Mouse (Mus musculus): ENCODE results near the gene Pigk. TPM values are rescaled to one million over a fixed set of nuclear protein-coding genes. Genes with fewer than 3 reads are reported as not detected.

The Pigk gene
- 36.8 and 40.9 TPM in 2 replicates for polyA plus RNA-seq (2015; fragmentation: Nextera tagmentation; extraction: Ambion mirVana)

DNA sequence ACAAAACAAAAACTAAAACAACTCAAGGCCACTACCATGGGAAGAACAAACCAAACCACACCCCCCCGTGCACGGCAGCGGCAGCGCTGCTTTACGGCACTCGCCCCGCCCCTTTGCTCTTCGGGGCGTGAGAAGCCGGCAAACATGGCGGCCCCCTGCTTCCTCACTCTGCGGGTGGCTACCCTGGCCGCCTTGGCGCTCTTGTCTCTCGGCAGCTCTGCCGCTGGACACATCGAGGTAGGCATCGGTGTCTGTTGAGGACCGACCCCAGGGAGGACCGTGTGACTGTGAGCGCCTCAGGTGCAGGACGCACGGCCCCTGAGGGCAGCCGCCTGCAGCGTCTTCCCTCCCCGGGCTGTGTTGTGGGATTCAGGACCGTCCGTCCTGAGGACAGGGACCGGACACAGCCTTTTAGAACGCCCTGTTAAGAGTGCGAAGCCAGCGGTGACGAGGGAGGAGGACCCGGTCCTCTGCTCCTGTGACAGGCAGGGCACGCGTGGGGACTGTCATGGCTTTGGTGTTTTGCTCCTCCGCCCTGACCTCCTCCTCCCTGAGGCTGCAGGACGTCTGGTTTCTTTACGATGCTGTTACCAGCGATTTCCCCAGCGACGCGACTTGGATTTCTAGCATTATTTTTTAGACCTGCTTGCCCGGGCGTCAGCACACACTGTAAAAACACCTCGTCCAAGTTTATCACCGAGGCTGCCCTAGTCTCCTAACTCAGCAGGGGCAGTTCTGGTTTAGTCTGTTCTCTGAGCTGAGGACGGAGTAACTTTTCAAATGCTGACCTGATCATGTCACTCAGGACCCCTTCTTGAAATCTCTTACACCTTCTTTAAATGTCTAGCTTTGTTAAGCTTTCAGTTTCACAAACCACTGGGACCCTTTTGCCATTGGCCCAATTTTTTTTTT, at the start of gene Pigk:
Gene Pigk, plus strand, starts transcription at position 110 of the 912 bp plus-strand sequence.
- no peaks in the 10 kb centered on the region for H3K4me1 ChIP-seq (replicated peaks; ENCODE audit: control insufficient read depth, insufficient read depth)
- TF ChIP-seq EP300 (optimal IDR thresholded peaks at IDR 0.05) (no peak), CTCF (IDR thresholded peaks at IDR 0.05; ENCODE audit: low read depth) (no peak; the same call in 1 of the 2 replicates)
- H3K27ac ChIP-seq (replicated peaks): no peak within 1 kb of the TSS
- no peaks in the 10 kb centered on the region for H3K9me3 ChIP-seq (ENCODE audit: control insufficient read depth, low read length)
- H3K27me3 ChIP-seq (ENCODE audit: control insufficient read depth, insufficient read depth, low read length): no peaks in the 10 kb centered on the region
- peak; percentile 95 for DNase-seq (ENCODE audit: low spot score)
- peak within 1 kb of the TSS; percentile 78 for H3K9ac ChIP-seq (ENCODE audit: low read length)
- H3K4me2 ChIP-seq (replicated peaks; ENCODE audit: low read depth): peak within 1 kb of the TSS; percentile 80
- under 1% methylated on average over 48 of the region's 48 CpGs for WGBS
- peak; percentile 89 for ATAC-seq (ENCODE audit: low FRiP score, low TSS enrichment)
- H3K36me3 ChIP-seq (ENCODE audit: control insufficient read depth, insufficient read depth, low read length): no peaks in the 10 kb centered on the region
- peak within 1 kb of the TSS; percentile 83 for H3K4me3 ChIP-seq (ENCODE audit: low read depth, low read length)

DNA sequence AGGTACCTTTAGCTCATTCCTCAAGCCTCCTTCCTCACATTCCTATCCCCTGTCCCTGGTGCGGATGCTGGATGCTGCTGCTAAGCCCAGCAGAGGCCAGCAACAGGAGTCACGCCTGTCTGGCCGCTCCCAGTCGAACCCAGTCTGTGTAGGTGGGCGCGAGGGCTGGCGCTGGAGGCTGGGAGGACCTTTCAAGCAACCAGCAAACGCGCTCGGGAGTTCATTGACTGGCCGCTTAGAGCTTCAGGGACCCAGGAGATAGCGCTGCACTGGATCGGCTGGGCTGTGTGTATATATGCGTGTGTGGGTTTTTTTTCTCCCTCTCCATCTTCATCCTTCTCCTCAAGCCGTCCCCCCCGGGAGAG, 46.9 kb upstream of the Pigk start:
- no peaks in the 10 kb centered on the region for H3K36me3 ChIP-seq (ENCODE audit: control insufficient read depth, insufficient read depth, low read length)
- peak overlapping the region; percentile 48 for H3K4me3 ChIP-seq (ENCODE audit: low read depth, low read length)
- no peak for TF ChIP-seq EP300 (optimal IDR thresholded peaks at IDR 0.05)
- no peak for TF ChIP-seq CTCF (IDR thresholded peaks at IDR 0.05; ENCODE audit: low read depth)
- WGBS: 1% methylated on average over 16 of the region's 16 CpGs
- ATAC-seq (ENCODE audit: low FRiP score, low TSS enrichment): no peak
- H3K27me3 ChIP-seq (ENCODE audit: control insufficient read depth, insufficient read depth, low read length): no peaks in the 10 kb centered on the region; the same call in 1 of the 2 replicates
- H3K4me1 ChIP-seq (replicated peaks; ENCODE audit: control insufficient read depth, insufficient read depth): no peaks in the 10 kb centered on the region
- H3K9ac ChIP-seq (ENCODE audit: low read length): peak overlapping the region; percentile 13; the same call in 1 of the 2 replicates
- no peak for DNase-seq (ENCODE audit: low spot score)
- no peaks in the 10 kb centered on the region for H3K9me3 ChIP-seq (ENCODE audit: control insufficient read depth, low read length)
- H3K4me2 ChIP-seq (replicated peaks; ENCODE audit: low read depth): peak overlapping the region; percentile 79
- H3K27ac ChIP-seq (replicated peaks): no peak overlapping the region

DNA sequence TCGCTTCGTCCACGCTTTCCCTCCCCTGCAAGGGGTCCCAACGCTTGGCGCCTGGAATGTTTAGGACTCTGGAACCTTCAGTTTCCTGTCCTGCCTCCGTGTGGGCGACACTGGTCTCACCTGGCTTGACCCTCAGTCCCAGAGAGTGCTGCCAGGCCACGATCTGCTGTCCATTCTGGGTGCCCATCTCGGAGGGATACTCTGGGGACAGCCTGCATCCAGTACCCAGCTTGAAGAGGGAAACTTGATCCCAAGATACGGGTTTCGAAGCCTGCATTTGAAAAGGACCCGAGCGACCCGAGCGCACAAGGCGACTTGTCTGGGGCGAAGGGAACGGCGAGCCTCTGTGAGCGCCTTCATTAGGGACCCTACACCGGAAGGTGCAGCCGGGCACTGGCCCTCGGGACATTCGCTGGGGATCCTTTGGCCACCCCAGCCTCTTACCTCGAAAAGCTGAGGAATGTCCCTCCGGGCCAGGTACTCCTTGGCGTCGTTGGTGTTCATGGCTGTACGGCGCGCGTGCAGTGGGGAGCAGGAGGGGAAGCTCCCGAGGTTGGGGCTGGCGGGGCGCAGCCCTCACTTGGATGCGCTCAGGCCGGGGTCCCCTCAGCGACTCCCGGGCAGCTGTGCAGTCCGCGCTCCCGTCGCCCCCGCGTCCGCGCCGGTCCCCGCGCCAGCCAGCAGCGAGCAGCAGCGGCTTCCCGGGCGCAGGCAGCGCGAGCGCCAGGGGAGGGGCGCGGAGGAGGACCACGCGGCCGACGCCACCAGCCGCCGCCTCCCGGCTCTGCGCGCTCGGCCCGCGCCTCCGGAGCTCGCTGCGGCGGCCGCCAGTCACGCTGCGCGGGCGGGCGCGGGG, 46.3 kb upstream of the Pigk start:
- H3K9me3 ChIP-seq (ENCODE audit: control insufficient read depth, low read length): no peaks in the 10 kb centered on the region
- H3K4me2 ChIP-seq (replicated peaks; ENCODE audit: low read depth): peak overlapping the region; percentile 79
- H3K27ac ChIP-seq (replicated peaks): no peak overlapping the region
- DNase-seq (ENCODE audit: low spot score): peak; percentile 23
- no peaks in the 10 kb centered on the region for H3K4me1 ChIP-seq (replicated peaks; ENCODE audit: control insufficient read depth, insufficient read depth)
- peak overlapping the region; percentile 48 for H3K4me3 ChIP-seq (ENCODE audit: low read depth, low read length)
- ATAC-seq (ENCODE audit: low FRiP score, low TSS enrichment): peak; percentile 49
- no peaks in the 10 kb centered on the region for H3K36me3 ChIP-seq (ENCODE audit: control insufficient read depth, insufficient read depth, low read length)
- WGBS: under 1% methylated on average over 52 of the region's 82 CpGs
- no peak for TF ChIP-seq CTCF (IDR thresholded peaks at IDR 0.05; ENCODE audit: low read depth)
- no peak for TF ChIP-seq EP300 (optimal IDR thresholded peaks at IDR 0.05)
- peak overlapping the region; percentile 35 for H3K9ac ChIP-seq (ENCODE audit: low read length)
- no peaks in the 10 kb centered on the region; the same call in 1 of the 2 replicates for H3K27me3 ChIP-seq (ENCODE audit: control insufficient read depth, insufficient read depth, low read length)

DNA sequence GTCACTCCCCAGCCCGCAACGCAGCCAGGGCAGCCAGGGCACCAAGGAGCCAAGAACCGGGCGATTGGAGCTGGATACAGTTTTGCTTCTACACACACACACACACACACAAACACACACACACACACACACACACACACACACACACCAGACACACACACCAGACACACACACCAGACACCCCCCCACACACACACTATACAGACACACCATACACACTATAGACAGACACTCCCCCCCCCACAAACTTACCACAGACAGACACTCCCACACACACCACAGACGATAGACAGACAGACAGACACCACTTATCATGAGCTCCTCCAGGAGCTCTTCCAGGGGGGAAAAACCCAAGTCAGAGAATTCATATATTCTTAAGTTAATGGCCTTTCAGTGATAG, 45.7 kb upstream of the Pigk start, which contains the start of gene Ak5:
Gene Ak5, minus strand, starts transcription at position 122 of the 400 bp plus-strand sequence.
- Histone ChIP-seq H3K27me3 (ENCODE audit: control insufficient read depth, insufficient read depth, low read length) (no peaks in the 10 kb centered on the region; the same call in 1 of the 2 replicates), H3K4me2 (replicated peaks; ENCODE audit: low read depth) (peak within 1 kb of the TSS; percentile 79), H3K9ac (ENCODE audit: low read length) (peak within 1 kb of the TSS; percentile 35), H3K36me3 (ENCODE audit: control insufficient read depth, insufficient read depth, low read length) (no peaks in the 10 kb centered on the region), H3K27ac (replicated peaks) (no peak within 1 kb of the TSS), H3K9me3 (ENCODE audit: control insufficient read depth, low read length) (no peaks in the 10 kb centered on the region), H3K4me1 (replicated peaks; ENCODE audit: control insufficient read depth, insufficient read depth) (no peaks in the 10 kb centered on the region), H3K4me3 (ENCODE audit: low read depth, low read length) (peak within 1 kb of the TSS; percentile 48)
- 5% methylated on average over 4 of the region's 5 CpGs for WGBS
- DNase-seq (ENCODE audit: low spot score) (no peak), ATAC-seq (ENCODE audit: low FRiP score, low TSS enrichment) (no peak)
- TF ChIP-seq CTCF (IDR thresholded peaks at IDR 0.05; ENCODE audit: low read depth) (no peak), EP300 (optimal IDR thresholded peaks at IDR 0.05) (no peak)

DNA sequence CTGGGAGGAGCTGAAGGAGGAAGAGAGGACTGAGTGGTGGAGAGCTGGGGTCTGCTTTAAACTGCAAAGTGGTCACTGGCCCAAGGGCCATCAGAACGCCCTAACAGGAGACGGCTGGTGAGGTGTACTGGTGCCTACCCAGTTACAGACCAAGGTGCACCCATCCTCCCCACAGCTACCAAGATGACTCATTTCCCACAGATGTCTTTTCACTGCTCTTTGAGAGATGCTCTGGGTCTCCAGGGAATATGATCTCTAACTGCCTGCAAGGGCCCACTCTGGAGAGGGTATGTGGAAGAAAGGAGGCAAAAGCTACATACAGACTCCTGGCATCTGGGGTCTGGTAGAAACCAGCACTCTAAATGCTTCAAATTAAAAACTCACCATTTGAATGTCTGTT, 45.1 kb upstream of the Pigk start:
- Histone ChIP-seq H3K9me3 (ENCODE audit: control insufficient read depth, low read length) (no peaks in the 10 kb centered on the region), H3K36me3 (ENCODE audit: control insufficient read depth, insufficient read depth, low read length) (no peaks in the 10 kb centered on the region), H3K4me3 (ENCODE audit: low read depth, low read length) (no peak overlapping the region), H3K4me1 (replicated peaks; ENCODE audit: control insufficient read depth, insufficient read depth) (no peaks in the 10 kb centered on the region), H3K9ac (ENCODE audit: low read length) (no peak overlapping the region), H3K4me2 (replicated peaks; ENCODE audit: low read depth) (no peak overlapping the region), H3K27ac (replicated peaks) (no peak overlapping the region), H3K27me3 (ENCODE audit: control insufficient read depth, insufficient read depth, low read length) (no peaks in the 10 kb centered on the region; the same call in 1 of the 2 replicates)
- DNase-seq (ENCODE audit: low spot score): no peak
- ATAC-seq (ENCODE audit: low FRiP score, low TSS enrichment): no peak
- 81% methylated on average over 2 of the region's 2 CpGs for WGBS
- TF ChIP-seq CTCF (IDR thresholded peaks at IDR 0.05; ENCODE audit: low read depth) (no peak), EP300 (optimal IDR thresholded peaks at IDR 0.05) (no peak)

All from stomach, postnatal 0 days (tissue).